Mouse (Mus musculus): ENCODE data around the gene Rag1.

Gene Rag1

GRCm38 (mm10) chr2:101649114-101649671 lies at the start of gene Rag1, which contains the start of gene B230118H07Rik:
TSS of gene Rag1 (minus strand) at chr2:101649501.
TSS of gene B230118H07Rik (minus strand) at chr2:101649532.
- no peak for DNase-seq (ENCODE audit: low spot score)

- DNase-seq (ENCODE audit: low spot score) = no peak
Measured at GRCm38 (mm10) chr2:101695584-101695983, 46.3 kb upstream of the Rag1 start.

DNA sequence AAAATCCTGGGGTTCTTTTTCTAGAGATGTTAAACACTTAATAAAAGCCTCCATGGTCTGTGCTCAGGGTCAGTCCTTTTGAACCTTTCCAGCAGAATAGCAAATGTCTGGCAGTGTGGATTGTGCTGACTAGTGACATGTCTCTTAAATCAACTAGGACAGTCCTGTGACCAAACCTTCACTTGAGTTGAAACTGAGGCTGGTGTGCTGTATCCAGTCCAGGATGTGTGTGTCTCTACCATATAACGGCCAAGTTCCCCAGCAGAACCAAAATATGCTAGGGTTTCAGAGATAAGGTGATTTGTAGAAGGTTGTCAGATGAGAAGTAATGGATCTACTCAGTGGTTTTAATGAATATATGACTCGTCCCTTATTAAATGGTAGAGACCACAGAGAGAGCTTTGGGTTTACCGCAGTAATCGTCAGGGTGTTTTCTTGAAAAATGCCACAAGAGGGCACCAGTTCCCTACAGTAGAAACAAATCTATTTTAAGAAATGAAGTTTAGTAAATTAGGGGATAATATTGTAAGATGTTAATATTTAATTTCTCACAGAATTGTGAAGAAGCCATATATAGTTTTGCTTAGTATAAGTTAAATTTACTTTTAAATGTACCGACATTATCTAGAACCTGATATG lies 44.4 kb upstream of the Rag1 start:
- DNase-seq (ENCODE audit: low spot score) = no peak

DNA sequence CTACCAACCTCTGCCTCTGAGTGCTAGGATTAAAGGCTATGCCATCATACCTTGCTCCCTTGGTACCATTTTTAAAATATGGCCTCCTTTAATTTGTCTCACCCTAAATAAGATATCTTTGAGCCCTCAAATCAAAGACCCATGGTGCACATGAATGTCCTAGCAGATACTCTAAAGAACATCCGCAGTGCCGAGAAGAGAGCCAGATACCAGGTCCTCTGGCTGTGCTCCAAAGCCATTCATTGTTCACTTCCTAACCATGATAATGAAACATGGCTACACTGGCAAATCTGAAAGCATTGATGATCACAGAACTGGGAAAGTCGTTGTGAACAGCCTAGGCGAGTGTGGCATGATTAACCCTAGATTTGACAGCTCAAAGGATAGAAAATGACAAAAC lies 43.7 kb upstream of the Rag1 start:
- no peak for DNase-seq (ENCODE audit: low spot score)

GRCm38 (mm10) chr2:101690252-101690827 lies 41.0 kb upstream of the Rag1 start:
- no peak for DNase-seq (ENCODE audit: low spot score)

- no peak for DNase-seq (ENCODE audit: low spot score)
Measured at GRCm38 (mm10) chr2:101688011-101688410, 38.7 kb upstream of the Rag1 start.

GRCm38 (mm10) chr2:101684421-101684820 lies 35.1 kb upstream of the Rag1 start:
- no peak for DNase-seq (ENCODE audit: low spot score)

DNA sequence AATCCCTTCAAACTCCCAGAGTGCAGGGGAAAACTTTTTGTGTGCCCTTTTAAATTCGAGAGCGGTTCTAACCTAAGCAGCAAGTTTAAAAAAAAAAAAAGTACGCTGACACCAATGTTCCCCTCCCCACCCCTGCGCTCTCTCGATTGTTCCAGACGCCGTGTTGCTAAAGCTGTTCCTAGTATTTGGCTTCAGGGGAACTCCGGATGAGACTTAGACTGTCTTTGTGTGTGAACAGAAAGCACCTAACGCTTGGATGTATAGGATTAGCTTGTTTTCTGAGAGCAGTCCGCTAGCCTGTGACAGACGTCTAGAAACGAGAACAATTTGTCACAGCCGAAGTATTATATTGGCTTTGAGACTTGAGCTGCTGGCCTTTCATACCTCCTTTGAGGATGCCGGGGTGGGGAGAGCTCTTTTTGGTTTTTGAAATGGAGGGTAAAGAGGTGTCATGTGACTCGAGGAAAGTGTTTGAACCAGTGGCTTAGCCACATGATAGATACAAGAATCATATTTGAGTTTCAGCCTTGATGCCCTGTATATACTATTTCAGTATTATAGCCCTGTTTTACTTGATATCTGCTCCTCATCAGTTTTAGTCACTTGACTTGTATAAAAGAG lies 30.0 kb upstream of the Rag1 start:
- no peak for DNase-seq (ENCODE audit: low spot score)

DNA sequence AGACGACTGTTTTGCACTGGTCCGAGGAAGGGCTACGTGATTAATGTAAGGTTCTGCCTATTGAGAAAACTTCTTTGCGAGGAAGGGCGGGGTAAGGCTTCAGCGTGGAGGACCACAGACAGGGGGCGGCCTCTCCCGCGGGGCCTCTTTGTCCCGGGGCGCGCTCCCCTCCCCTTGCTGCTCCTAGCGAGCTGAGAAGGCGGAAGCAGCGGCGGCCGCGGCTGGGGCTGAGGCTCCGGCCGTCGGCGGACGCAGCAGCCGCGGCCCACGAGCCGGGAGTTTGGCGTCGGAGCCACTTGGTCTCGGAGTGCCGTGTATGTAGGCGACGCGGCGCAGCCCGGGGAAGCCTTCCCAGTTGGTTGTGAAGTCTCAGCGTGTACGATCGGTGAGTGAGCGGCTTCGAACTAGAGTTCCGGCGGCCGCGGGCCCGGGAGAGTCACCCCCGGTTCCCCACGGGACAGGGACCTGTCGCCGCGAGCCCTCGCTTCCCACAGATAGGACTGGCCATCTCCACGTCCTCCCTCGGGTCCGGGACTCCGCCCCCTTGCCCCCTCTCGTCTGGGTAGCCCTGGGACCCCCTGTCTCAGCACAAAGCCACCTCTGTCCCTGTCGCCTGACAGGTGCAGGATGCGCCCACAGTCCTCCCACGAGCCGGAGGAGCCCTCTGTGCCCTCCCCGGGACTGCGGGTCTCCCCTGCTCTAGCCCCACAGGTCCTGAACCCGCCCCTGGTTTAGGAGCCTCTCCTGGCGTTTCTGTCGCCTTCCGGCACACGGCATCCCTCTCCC lies 29.1 kb upstream of the Rag1 start, which contains the start of gene Traf6:
Gene Traf6, plus strand, starts transcription at position 194 of the 786 bp plus-strand sequence.
- DNase-seq (ENCODE audit: low spot score) = peak; percentile 83

- DNase-seq (ENCODE audit: low spot score) = no peak
Measured at GRCm38 (mm10) chr2:101673547-101673946, 24.2 kb upstream of the Rag1 start.

DNA sequence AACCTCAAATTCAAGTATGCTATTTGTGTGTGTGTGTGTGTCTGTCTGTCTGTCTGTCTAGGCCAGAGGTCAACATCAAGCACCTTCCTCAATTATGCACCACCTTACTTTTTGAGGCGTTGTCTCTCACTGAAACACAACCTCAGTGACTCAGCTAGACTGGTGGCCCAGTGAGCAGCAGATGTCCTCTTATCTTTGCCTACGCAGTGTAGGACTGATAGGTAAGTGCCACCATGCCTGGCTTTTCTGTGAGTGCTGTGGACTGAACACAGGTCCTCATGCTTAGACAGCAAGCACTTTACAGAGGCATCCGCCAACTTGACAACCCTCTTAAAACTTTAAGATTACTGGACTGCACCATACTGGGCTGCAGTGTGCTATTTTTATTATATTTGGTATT lies 19.4 kb upstream of the Rag1 start:
- DNase-seq (ENCODE audit: low spot score) = no peak

DNA sequence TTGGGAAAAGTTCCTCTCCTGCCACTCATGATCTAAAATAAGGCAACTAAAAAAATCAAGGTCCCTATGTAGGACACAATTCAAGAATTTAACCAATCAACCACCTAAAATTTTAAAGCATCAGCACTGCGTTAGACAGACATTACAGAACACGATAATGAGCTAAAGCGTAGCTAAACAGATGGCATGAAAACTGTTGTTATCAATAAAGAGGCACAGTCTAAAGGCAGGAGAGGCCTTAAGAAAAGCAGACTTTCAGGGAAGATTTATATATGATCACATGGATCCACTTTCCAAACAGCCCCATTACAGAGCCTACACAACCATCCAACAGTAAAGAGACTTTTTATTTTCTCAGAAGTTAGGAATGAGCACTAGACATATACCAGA lies 16.4 kb upstream of the Rag1 start:
- DNase-seq (ENCODE audit: low spot score) = no peak

GRCm38 (mm10) chr2:101665058-101665702 lies 15.9 kb upstream of the Rag1 start:
- peak; percentile 46 for DNase-seq (ENCODE audit: low spot score)

DNA sequence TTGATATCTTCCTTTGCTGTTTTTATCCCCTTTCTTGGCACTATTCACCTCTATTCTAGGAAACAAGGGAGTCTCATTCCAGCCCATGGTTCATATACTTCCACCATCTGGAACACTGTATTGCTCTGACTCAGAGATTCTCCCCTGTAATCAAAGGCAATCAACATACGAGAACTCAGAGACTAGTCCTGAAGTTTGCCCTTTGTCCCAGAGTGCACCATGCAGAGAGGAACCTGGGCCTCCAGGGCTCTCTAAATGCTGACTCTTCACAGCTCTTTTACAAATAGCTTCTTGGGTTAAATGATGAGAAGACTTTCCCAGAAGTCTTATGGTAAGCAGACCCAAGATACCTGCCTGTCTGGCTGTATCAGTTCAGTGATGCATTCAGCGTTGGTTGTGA lies 11.2 kb upstream of the Rag1 start:
- DNase-seq (ENCODE audit: low spot score) = no peak

- DNase-seq (ENCODE audit: low spot score) = peak; percentile 66
Measured at GRCm38 (mm10) chr2:101652921-101653597, 3.8 kb upstream of the Rag1 start.

- DNase-seq (ENCODE audit: low spot score) = no peak
Measured at GRCm38 (mm10) chr2:101652204-101652920, 3.1 kb upstream of the Rag1 start.

DNA sequence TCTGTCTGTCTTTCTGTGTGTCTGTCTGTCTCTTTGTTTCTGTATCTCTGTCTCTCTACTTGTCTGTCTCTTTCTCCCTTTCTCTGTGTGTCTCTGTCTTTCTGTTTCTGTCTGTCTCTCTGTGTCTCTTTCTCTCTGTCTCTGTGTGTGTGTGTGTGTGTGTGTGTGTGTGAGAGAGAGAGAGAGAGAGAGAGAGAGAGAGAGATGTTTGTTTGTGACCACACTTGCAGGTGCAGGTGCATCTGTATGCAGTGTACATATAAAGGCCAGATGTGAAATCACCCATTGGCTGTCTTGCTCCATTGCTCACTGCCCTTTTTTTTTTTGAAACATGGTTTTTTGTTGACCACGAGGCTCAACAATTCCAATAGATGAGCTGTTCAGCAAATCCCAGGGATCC lies 1.1 kb upstream of the Rag1 start:
- DNase-seq (ENCODE audit: low spot score) = no peak

DNA sequence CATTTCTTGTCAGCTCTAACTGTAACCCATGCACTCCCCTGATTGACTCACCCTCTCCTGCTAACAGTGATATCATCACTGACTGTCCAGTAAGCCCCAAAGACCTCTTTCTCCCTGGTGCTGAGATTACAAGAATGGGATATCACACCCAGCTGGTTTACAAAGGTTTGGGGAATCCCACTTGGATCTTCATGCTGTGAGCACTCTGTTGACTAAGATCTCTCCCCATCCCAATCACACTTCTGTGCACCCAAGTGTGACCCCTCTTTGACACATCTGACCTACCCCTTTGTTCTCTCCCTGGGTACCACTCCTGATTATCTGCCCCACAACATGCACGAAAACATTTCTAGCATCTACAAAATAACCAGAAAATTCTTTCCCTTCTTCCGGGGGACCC lies 940 bp downstream of the Rag1 start:
- no peak for DNase-seq (ENCODE audit: low spot score)

GRCm38 (mm10) chr2:101645841-101646240 lies 3.5 kb downstream of the Rag1 start:
- DNase-seq (ENCODE audit: low spot score) = no peak

DNA sequence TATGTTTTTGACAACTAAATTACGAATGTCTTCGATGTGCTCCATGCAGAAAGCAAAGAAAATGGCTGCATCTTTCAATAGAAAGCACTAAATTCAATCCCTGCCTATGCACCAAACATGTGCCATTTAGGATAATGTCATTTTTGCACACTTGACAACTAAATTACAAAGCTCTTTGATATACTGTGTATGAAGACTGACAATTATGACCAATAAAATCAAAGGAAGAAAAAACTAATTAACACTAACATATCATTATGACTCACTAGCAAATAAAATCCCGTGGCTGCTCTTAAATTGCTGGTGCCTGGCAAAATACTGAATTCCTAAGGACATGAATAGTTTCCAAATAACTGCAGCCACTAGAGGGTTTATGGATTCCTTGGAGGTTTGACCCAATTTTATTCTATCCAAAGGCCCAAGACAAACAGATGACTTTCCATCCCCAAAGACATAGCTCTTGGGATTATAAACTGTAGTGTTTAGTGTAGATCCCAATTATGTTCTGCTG lies 9.4 kb downstream of the Rag1 start:
- DNase-seq (ENCODE audit: low spot score) = no peak

All from ovary, postnatal 14 days (tissue).